Mouse (Mus musculus): ENCODE measurements around the gene Cox4i2.

The Cox4i2 gene

GRCm38 (mm10) chr2:152753944-152754711, at the start of gene Cox4i2:
Gene Cox4i2 (plus strand): TSS chr2:152754173.
- no peak for DNase-seq (ENCODE audit: low spot score in 2 of 2)

GRCm38 (mm10) chr2:152704256-152704605, 49.7 kb upstream of the Cox4i2 start:
- DNase-seq (ENCODE audit: low spot score in 2 of 2), result no peak

DNA sequence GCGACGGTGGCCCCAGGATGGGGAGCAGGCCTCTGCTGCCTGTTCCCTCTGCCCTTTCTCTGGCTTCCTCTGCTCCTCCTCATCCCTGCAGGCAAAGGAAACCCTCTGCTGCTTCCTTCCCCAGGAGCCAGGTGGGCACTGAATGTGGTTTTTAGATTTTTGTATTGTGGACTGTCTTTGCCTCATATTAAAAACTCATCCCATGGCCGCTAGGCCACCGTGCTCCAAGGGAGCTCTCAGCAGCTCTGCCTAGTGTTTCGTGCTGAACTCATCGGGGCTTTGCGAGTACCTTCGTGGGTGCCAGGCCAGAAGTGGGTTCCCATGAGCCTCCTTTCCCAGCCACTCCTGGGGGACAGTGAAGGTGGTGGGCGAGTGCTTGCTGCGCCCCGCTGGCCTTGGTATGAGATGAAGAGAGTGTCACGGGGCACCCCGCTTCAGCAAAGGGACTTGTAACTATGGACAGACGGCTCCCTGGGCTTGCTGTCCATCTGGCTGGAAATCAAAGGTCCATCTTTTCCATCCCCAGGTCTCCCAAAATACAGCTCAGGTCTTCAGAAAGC, 49.1 kb upstream of the Cox4i2 start:
- no peak for DNase-seq (ENCODE audit: low spot score in 2 of 2)

DNA sequence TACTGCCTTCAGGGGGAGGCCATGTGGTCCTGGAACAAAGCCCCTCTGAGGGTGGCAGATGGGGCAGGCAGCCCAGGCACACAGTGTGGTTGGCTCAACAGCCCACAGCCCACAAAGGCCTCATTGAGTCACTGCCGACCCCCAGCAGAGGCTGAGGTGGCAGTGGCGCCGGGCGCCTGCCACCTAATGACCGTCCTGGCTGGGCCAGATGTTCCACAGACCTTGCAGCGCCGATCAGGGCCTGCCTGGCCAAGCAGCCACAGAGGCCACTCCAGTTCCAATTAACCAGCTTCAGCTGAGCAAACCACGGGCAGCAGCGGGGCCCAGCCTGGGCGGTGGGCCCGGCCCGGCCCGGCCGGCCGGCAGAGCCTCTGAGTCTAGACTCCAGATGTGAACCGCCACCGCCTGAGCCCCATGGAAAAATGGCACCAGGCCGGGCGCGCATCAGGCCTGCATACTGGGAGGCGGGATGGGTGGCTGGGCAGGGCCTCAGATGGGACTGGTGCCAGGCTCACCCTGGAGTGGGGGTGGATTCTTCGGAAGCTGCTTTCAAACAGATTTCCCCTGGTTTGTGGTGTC, 47.9 kb upstream of the Cox4i2 start:
- DNase-seq (ENCODE audit: low spot score in 2 of 2), result no peak

DNA sequence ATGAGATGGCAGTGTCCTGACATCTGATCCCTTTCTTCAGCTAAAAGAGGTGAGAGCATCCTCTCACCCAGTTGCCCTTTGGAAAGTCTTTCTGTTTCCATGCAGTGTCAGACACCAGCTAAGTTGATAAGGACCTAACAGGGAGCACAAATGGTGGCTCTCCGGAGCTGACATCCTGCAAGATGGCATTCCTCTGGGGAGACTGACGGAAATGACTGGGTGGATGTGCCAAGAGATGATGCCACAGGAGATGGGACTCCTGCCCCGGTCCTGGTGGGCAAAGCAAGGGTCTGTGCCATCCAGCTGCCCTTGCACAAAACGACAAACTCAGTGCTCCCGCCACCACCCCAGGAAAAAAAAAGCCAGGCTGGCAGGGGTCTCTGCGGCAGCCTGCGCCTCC, 46.8 kb upstream of the Cox4i2 start:
- no peak for DNase-seq (ENCODE audit: low spot score in 2 of 2)

- no peak for DNase-seq (ENCODE audit: low spot score in 2 of 2)
These were observed 46.3 kb upstream of the Cox4i2 start for GRCm38 (mm10) chr2:152707627-152708026.

- no peak for DNase-seq (ENCODE audit: low spot score in 2 of 2)
These were observed 44.9 kb upstream of the Cox4i2 start for GRCm38 (mm10) chr2:152709066-152709465.

- DNase-seq (ENCODE audit: low spot score in 2 of 2), result no peak
These were observed 37.7 kb upstream of the Cox4i2 start for GRCm38 (mm10) chr2:152716241-152716772.

- DNase-seq (ENCODE audit: low spot score in 2 of 2), result no peak
These were observed 36.3 kb upstream of the Cox4i2 start for GRCm38 (mm10) chr2:152717652-152718051.

- no peak for DNase-seq (ENCODE audit: low spot score in 2 of 2)
These were observed 35.9 kb upstream of the Cox4i2 start for GRCm38 (mm10) chr2:152718076-152718475.

GRCm38 (mm10) chr2:152723651-152724331, 30.2 kb upstream of the Cox4i2 start:
- peak in 1 of 2 experiments; percentile 33 for DNase-seq (ENCODE audit: low spot score in 2 of 2)

DNA sequence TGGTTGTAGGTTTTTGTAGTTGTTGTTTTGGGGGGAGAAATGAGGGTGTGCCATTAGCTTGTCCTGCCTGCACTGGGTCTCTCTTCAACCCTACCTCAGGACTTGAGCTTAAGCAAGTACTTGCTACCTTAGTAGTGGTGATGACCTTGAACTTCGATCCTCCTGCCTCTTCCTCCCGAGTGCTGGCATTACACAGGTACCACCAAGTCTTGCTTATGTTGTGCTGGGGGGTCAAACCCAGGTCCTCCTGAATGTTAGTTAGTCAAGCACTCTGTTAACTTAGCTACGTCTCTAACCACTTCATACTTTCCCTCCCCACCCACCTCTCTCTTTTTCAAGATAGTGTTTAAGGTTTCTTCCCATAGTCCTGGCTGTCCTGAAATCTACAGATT, 29.6 kb upstream of the Cox4i2 start:
- DNase-seq (ENCODE audit: low spot score in 2 of 2), result no peak

DNA sequence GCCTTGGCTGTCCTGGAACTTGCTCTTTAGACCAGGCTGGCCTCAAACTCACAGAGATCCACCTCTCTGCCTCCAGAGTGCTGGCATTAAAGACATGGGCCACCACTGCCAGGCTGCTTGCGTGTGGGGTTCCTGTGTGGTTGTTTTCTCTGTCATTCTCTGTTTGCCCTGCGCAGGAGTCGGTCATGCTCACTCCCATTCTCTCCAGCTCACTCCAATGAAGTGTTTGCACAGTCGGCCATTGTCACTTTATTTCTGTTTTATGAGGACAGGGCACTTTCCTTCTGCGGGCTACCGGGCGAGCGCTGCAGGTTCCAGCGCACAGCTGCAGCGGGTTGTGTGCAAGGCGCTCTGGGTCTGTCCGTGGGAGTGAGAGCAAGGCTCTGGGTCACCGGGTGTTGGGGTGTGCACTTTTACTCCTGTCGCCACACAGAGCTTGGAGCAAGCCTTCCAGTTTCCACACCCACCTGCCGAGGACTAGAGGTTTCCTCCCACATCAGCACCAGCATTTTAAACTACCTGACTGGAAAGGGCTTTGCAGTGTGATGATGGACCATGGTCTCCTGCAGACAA, 28.7 kb upstream of the Cox4i2 start:
- DNase-seq (ENCODE audit: low spot score in 2 of 2), result no peak

GRCm38 (mm10) chr2:152726213-152726612, 27.8 kb upstream of the Cox4i2 start:
- no peak for DNase-seq (ENCODE audit: low spot score in 2 of 2)

- DNase-seq (ENCODE audit: low spot score in 2 of 2), result no peak
These were observed 27.1 kb upstream of the Cox4i2 start for GRCm38 (mm10) chr2:152726751-152727335.

GRCm38 (mm10) chr2:152727795-152728510, 26.0 kb upstream of the Cox4i2 start:
- no peak for DNase-seq (ENCODE audit: low spot score in 2 of 2)

DNA sequence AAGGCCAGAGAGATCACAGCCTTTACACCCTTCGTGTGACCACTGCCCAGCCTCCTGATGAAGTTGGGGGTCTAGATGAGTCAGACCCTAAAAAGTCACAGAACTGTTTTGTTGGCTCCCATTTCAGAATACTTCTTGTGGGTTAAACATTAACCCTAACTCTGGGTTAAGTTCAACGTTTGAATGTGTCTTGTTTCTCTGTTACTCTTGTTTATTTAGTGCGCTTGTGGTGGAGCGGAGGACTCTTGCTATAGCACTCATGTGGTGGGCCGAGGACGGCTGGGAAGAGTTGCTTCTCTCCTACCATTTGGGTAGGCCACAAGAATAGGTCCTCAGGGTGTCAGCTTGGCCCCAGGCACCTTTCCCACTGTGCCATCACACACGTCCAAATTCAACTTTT, 25.4 kb upstream of the Cox4i2 start:
- DNase-seq (ENCODE audit: low spot score in 2 of 2), result no peak

DNA sequence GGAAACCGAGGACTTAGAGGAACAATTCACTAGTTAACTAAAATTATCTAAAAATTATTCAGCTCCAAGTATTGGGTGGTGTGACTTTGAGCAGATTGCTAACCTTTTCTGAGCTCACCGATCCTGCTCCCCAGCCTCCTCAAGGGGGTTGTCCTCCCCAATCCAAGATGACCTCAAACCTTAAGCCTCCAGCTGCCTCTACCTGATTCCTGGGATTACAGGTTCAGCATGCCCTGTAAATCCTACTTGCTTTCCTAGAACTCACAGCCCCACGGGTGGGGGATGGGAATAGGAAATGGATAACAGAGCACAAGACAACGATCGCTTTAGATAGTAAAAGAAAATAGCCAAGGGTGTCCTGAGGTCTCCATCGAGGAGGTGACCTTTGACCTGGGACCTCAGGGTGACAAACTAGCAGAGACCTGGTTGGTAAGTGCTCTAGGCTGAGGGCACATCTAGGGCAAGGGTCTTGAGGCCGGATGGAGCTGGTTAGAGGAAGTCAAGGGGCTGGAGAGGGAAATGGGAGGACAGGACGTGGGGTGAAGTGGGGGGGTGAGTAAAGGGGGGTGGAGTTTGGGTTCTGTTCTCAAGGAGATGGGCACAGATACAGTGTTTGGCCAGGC, 24.8 kb upstream of the Cox4i2 start:
- no peak for DNase-seq (ENCODE audit: low spot score in 2 of 2)

DNA sequence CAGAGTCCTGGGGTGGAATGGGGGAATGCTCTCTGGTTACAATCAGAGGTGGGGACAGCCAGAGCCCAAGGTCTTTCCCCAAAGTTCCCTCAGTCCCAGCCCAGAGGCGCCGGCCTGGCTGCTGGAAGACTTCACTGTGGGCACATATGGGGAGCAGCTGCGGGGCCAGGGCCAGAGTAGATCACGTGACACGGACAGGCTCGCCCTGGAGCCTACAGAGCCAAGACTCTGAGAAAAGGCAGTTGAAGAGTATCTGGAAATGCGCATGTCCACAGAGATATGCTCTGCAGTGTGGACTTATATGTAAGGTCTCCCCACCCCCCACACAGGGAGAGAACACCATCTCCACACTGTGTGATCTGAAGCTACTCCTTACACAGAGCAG, 24.3 kb upstream of the Cox4i2 start:
- no peak for DNase-seq (ENCODE audit: low spot score in 2 of 2)

DNA sequence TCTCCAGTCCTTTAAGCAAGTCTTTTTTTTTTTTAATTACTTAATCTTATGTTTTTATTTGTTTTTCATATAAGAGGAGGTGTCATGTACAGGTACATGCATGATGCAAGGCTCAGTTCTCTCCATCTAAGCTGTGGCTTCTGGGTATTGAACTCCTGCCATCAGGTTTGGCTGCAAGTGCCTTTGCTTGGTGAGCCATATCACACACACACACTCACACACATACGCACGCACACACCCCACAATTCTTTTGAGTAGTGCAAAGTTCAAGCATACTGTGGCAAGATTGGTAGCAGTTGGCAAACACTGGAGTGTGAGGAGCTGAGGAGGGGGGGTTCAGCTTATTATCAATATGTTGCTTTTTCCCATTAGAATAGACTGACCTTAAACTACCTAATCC, 20.8 kb upstream of the Cox4i2 start:
- no peak for DNase-seq (ENCODE audit: low spot score in 2 of 2)

- DNase-seq (ENCODE audit: low spot score in 2 of 2), result no peak
These were observed 19.5 kb upstream of the Cox4i2 start for GRCm38 (mm10) chr2:152734501-152734900.

Data from thymus, postnatal 10 days (tissue).